Mouse (Mus musculus) heart, embryonic 14.5 days (tissue): ENCODE data around the gene Urb2. TPM values are rescaled to one million over a fixed set of nuclear protein-coding genes. Genes with fewer than 3 reads are reported as not detected.

ENCODE experiments used
- ATAC-seq: fragments of 200-750 bp; cut with Nextera tagmentation; 2 replicates; pipeline ENCODE4 v1.8.0; 2017; ENCODE audit warnings: low read depth, moderate TSS enrichment; ENCODE audit not compliant: insufficient number of reproducible peaks, insufficient read depth, low FRiP score
- H3K27ac ChIP-seq, 2 experiments: fragments of 200-500 bp in 1 of 2; fragments of 300-500 bp in 1 of 2; sonication (generic) in 1 of 2; replicated peaks in 1 of 2; 2 replicates each; pipeline ENCODE4 v1.5.1; 2012 to 2014; ENCODE audit warnings: low read depth in 2 of 2, low read length in 2 of 2, control low read depth in 1 of 2, mild to moderate bottlenecking in 1 of 2, mixed read lengths in 1 of 2; ENCODE audit not compliant: control insufficient read depth in 1 of 2, insufficient read depth in 1 of 2
- H3K27me3 ChIP-seq: fragments of 300-500 bp; sonication (generic); 2 replicates; pipeline ENCODE4 v1.6.1; 2014; ENCODE audit warnings: mild to moderate bottlenecking, low read length, control low read depth; ENCODE audit not compliant: control insufficient read depth, insufficient read depth
- H3K36me3 ChIP-seq: fragments of 300-500 bp; sonication (generic); 2 replicates; pipeline ENCODE4 v1.6.1; 2014; ENCODE audit warnings: mild to moderate bottlenecking, control low read depth, low read length, mixed read lengths; ENCODE audit not compliant: control insufficient read depth, insufficient read depth
- H3K4me1 ChIP-seq, 2 experiments: fragments of 200-500 bp in 1 of 2; fragments of 300-500 bp in 1 of 2; sonication (generic) in 1 of 2; 2 replicates each; pipeline ENCODE4 v1.6.1; 2012 to 2014; ENCODE audit warnings: low read length in 2 of 2, control low read depth in 1 of 2, mixed read lengths in 1 of 2; ENCODE audit not compliant: control insufficient read depth in 2 of 2, insufficient read depth in 2 of 2
- H3K4me2 ChIP-seq: fragments of 300-500 bp; sonication (generic); 2 replicates; pipeline ENCODE4 v1.6.1; 2014; ENCODE audit warnings: mild to moderate bottlenecking, low read length
- H3K4me3 ChIP-seq, 2 experiments: fragments of 200-500 bp in 1 of 2; fragments of 300-500 bp in 1 of 2; sonication (generic) in 1 of 2; 2 replicates each; pipeline ENCODE4 v1.5.1; 2012 to 2014; ENCODE audit warnings: low read length in 2 of 2, mild to moderate bottlenecking in 2 of 2, control low read depth in 1 of 2, low read depth in 1 of 2, moderate library complexity in 1 of 2; ENCODE audit not compliant: control insufficient read depth in 1 of 2, insufficient read depth in 1 of 2
- H3K9ac ChIP-seq: fragments of 300-500 bp; sonication (generic); 2 replicates; pipeline ENCODE4 v1.6.1; 2014; ENCODE audit warnings: mild to moderate bottlenecking, low read length
- H3K9me3 ChIP-seq: fragments of 300-500 bp; sonication (generic); 2 replicates; pipeline ENCODE4 v1.6.1; 2016; ENCODE audit warnings: low read length, control low read depth; ENCODE audit not compliant: control insufficient read depth
- WGBS: fragments of 180-500 bp; shearing (Covaris S2); extraction: QIAGEN DNeasy Blood & Tissue Kit; methylation state at CpG from one replicate; pipeline ENCODE4 v1.1.7; 2014; 5-methylcytosine and 5-hydroxymethylcytosine counted together
- polyA plus RNA-seq: library from polyadenylated mRNA; unstranded; fragments of >200 nt; fragmentation: Nextera tagmentation; extraction: Ambion mirVana; gene quantifications from 2 replicates; pipeline ENCODE4 v1.2.1, GENCODE M21; 2014

Urb2 gene
- polyA plus RNA-seq, 1 experiment from 2014 or later: 4.4 TPM

GRCm38 (mm10) chr8:124066325-124067058, 45.2 kb downstream of the Urb2 start:
- 48% methylated on average over 4 of the region's 4 CpGs for WGBS
- H3K9me3 ChIP-seq: no peaks in the 10 kb centered on the region
- no peak overlapping the region for H3K4me2 ChIP-seq
- no peaks in the 10 kb centered on the region for H3K27me3 ChIP-seq
- no peak overlapping the region for H3K9ac ChIP-seq
- peak overlapping the region; percentile 44 to 54; a peak in 3 of 4 replicates for H3K27ac ChIP-seq
- H3K36me3 ChIP-seq: no peaks in the 10 kb centered on the region
- H3K4me3 ChIP-seq: no peak overlapping the region
- peak; percentile 57; the same call in 1 of the 2 replicates for ATAC-seq
- peaks cover 14 to 15% of the 10 kb centered on the region in 2 experiments for H3K4me1 ChIP-seq

- peaks cover 14 to 15% of the 10 kb centered on the region in 2 experiments for H3K4me1 ChIP-seq
- 58% methylated on average over 4 of the region's 4 CpGs for WGBS
- peaks cover 6% of the 10 kb centered on the region; the same call in 1 of the 2 replicates for H3K27me3 ChIP-seq
- ATAC-seq: no peak
- peak overlapping the region; percentile 30 to 44; a peak in 2 of 4 replicates for H3K27ac ChIP-seq
- H3K9me3 ChIP-seq: no peaks in the 10 kb centered on the region
- H3K36me3 ChIP-seq: no peaks in the 10 kb centered on the region
- no peak overlapping the region for H3K4me3 ChIP-seq
- H3K4me2 ChIP-seq: no peak overlapping the region
- H3K9ac ChIP-seq: no peak overlapping the region
Measured at GRCm38 (mm10) chr8:124067059-124067750, 45.9 kb downstream of the Urb2 start.

GRCm38 (mm10) chr8:124070363-124071324, 49.3 kb downstream of the Urb2 start:
- H3K27ac ChIP-seq: no peak overlapping the region
- 29% methylated on average over 18 of the region's 18 CpGs for WGBS

GRCm38 (mm10) chr8:124075977-124076376, 54.7 kb downstream of the Urb2 start:
- 45% methylated on average over 8 of the region's 8 CpGs for WGBS
- ATAC-seq: no peak
- Histone ChIP-seq H3K36me3 (no peaks in the 10 kb centered on the region), H3K27me3 (peaks cover 10% of the 10 kb centered on the region; the same call in 1 of the 2 replicates), H3K4me1 (peaks cover 13 to 15% of the 10 kb centered on the region in 2 experiments), H3K4me2 (no peak overlapping the region), H3K9ac (no peak overlapping the region), H3K4me3 (no peak overlapping the region), H3K27ac (no peak overlapping the region), H3K9me3 (no peaks in the 10 kb centered on the region)

More at GRCm38 (mm10) chr8:124070363-124071324, 49.3 kb downstream of the Urb2 start:
- Histone ChIP-seq H3K4me2 (no peak overlapping the region), H3K9me3 (no peaks in the 10 kb centered on the region), H3K36me3 (no peaks in the 10 kb centered on the region), H3K4me1 (peaks cover 14 to 15% of the 10 kb centered on the region in 2 experiments), H3K9ac (0 out of 2 replicates have a peak overlapping the region, but pooled peaks have one; percentile 16), H3K27me3 (peaks cover 10% of the 10 kb centered on the region; the same call in 1 of the 2 replicates), H3K4me3 (no peak overlapping the region)
- no peak for ATAC-seq

- Histone ChIP-seq H3K4me3 (no peak overlapping the region), H3K36me3 (no peaks in the 10 kb centered on the region), H3K9me3 (no peaks in the 10 kb centered on the region), H3K4me2 (no peak overlapping the region), H3K27ac (no peak overlapping the region), H3K4me1 (peaks cover 15 to 17% of the 10 kb centered on the region in 2 experiments), H3K27me3 (peaks cover 10% of the 10 kb centered on the region; the same call in 1 of the 2 replicates), H3K9ac (no peak overlapping the region)
- 53% methylated on average over 3 of the region's 3 CpGs for WGBS
- ATAC-seq: no peak
Measured at GRCm38 (mm10) chr8:124076416-124076815, 55.1 kb downstream of the Urb2 start.

GRCm38 (mm10) chr8:124077377-124077776, 56.1 kb downstream of the Urb2 start:
- Histone ChIP-seq H3K4me3 (no peak overlapping the region), H3K27me3 (0 out of 2 replicates have a peak, but pooled peaks cover 2% of the 10 kb centered on the region), H3K9me3 (no peaks in the 10 kb centered on the region), H3K4me1 (peaks cover 15 to 17% of the 10 kb centered on the region in 2 experiments), H3K4me2 (no peak overlapping the region), H3K27ac (no peak overlapping the region), H3K36me3 (no peaks in the 10 kb centered on the region), H3K9ac (no peak overlapping the region)
- no peak for ATAC-seq
- WGBS: 50% methylated on average over 8 of the region's 8 CpGs

GRCm38 (mm10) chr8:124077998-124078397, 56.7 kb downstream of the Urb2 start:
- Histone ChIP-seq H3K36me3 (no peaks in the 10 kb centered on the region), H3K9ac (no peak overlapping the region), H3K4me3 (no peak overlapping the region), H3K9me3 (no peaks in the 10 kb centered on the region), H3K4me2 (no peak overlapping the region), H3K4me1 (peaks cover 15 to 17% of the 10 kb centered on the region in 2 experiments), H3K27me3 (no peaks in the 10 kb centered on the region), H3K27ac (no peak overlapping the region)
- 89% methylated on average over 10 of the region's 10 CpGs for WGBS
- ATAC-seq: no peak
